Mouse (Mus musculus): ENCODE results near the gene Ctnna3.
"Not testable (repeated sequence)": the region's sequence is repeated elsewhere in the genome, so short reads cannot be mapped to it uniquely, and the experiment has no call there.

Ctnna3 gene

GRCm38 (mm10) chr10:63424475-63424814 lies 5.5 kb upstream of the Ctnna3 start:
- peak; percentile 34 to 61 for DNase-seq

- DNase-seq, result no peak
Measured at GRCm38 (mm10) chr10:63427146-63427545, 2.8 kb upstream of the Ctnna3 start.

GRCm38 (mm10) chr10:63428243-63429022 lies 1.5 kb upstream of the Ctnna3 start:
- peak; percentile 39 to 49 for DNase-seq

GRCm38 (mm10) chr10:63429023-63429340 lies 916 bp upstream of the Ctnna3 start:
- DNase-seq, result no peak

- peak; percentile 98 to 100 for DNase-seq
Measured at GRCm38 (mm10) chr10:63429380-63429779, 518 bp upstream of the Ctnna3 start.

GRCm38 (mm10) chr10:63431221-63431736 lies 1.4 kb downstream of the Ctnna3 start:
- no peak for DNase-seq

GRCm38 (mm10) chr10:63432099-63432498 lies 2.2 kb downstream of the Ctnna3 start:
- DNase-seq, result no peak

- DNase-seq, result no peak
Measured at GRCm38 (mm10) chr10:63432887-63433286, 3.0 kb downstream of the Ctnna3 start.

- DNase-seq, result no peak
Measured at GRCm38 (mm10) chr10:63438736-63439262, 8.9 kb downstream of the Ctnna3 start.

- DNase-seq, result no peak
Measured at GRCm38 (mm10) chr10:63439694-63440228, 9.9 kb downstream of the Ctnna3 start.

GRCm38 (mm10) chr10:63444602-63445387 lies 14.9 kb downstream of the Ctnna3 start:
- DNase-seq, result not testable (repeated sequence)

- no peak for DNase-seq
Measured at GRCm38 (mm10) chr10:63453926-63454325, 24.0 kb downstream of the Ctnna3 start.

- DNase-seq, result peak in 1 of 2 experiments; percentile 16
Measured at GRCm38 (mm10) chr10:63455110-63455878, 25.4 kb downstream of the Ctnna3 start.

GRCm38 (mm10) chr10:63457292-63458128 lies 27.6 kb downstream of the Ctnna3 start:
- DNase-seq, result no peak

GRCm38 (mm10) chr10:63460935-63461334 lies 31.0 kb downstream of the Ctnna3 start:
- DNase-seq, result no peak

- DNase-seq, result no peak
Measured at GRCm38 (mm10) chr10:63472473-63472872, 42.6 kb downstream of the Ctnna3 start.

GRCm38 (mm10) chr10:63476167-63476647 lies 46.3 kb downstream of the Ctnna3 start:
- DNase-seq, result no peak

GRCm38 (mm10) chr10:63478946-63479345 lies 49.0 kb downstream of the Ctnna3 start:
- DNase-seq, result no peak

- DNase-seq, result peak; percentile 14 to 22
Measured at GRCm38 (mm10) chr10:63480066-63480465, 50.2 kb downstream of the Ctnna3 start.

GRCm38 (mm10) chr10:63488346-63488745 lies 58.4 kb downstream of the Ctnna3 start:
- DNase-seq, result peak; percentile 63 to 76

GRCm38 (mm10) chr10:63523956-63524355 lies 94.1 kb downstream of the Ctnna3 start:
- no peak for DNase-seq
